Mouse (Mus musculus): ENCODE measurements around the gene Cnnm3. TPM values are rescaled to one million over a fixed set of nuclear protein-coding genes. Genes with fewer than 3 reads are reported as not detected.

Gene Cnnm3
- polyA plus RNA-seq, 1 experiment, result 10.2 TPM

DNA sequence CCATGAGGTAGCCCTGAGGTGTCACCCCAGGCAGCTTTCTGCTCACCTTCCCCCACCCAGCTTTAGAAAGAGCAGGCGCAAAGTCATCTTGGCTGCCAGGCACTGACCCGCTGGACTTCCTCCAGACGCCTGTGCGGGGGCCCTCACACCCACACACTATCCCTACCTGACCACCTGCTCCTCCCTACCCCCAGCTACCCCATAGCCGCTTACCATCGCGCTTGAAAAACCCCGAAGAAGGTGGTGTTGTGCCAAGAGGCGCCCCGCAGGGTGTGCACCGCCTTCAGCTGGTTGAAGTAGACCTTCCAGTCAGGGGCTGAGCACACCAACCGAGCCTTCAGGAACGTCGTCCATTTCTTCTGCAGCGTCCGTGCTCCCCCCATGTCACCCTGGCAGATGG, 40.8 kb downstream of the Cnnm3 start:
- H3K27me3 ChIP-seq (ENCODE audit: control insufficient read depth, insufficient read depth, insufficient read length), result no peaks in the 10 kb centered on the region
- H3K36me3 ChIP-seq (ENCODE audit: control insufficient read depth, insufficient read depth), result peaks cover 54% of the 10 kb centered on the region
- H3K4me3 ChIP-seq, result no peak overlapping the region
- H3ac ChIP-seq (ENCODE audit: control insufficient read depth, insufficient read length), result no peak overlapping the region
- TF ChIP-seq MAX (IDR thresholded peaks at IDR 0.05; ENCODE audit: low read depth) (no peak), TCF12 (IDR thresholded peaks at IDR 0.05; ENCODE audit: insufficient read depth, poor library complexity, severe bottlenecking) (no peak), SRF (IDR thresholded peaks at IDR 0.05; ENCODE audit: control insufficient read depth, insufficient read length, low read depth) (no peak), MYOG (IDR thresholded peaks at IDR 0.05; ENCODE audit: control insufficient read depth in 1 of 3, insufficient read depth in 1 of 3, insufficient read length in 2 of 3, low read depth in 2 of 3) (no peak), REST (IDR thresholded peaks at IDR 0.05; ENCODE audit: insufficient read depth, insufficient read length) (no peak), E2F4 (IDR thresholded peaks at IDR 0.05; ENCODE audit: insufficient read depth) (no peak), POLR2A (IDR thresholded peaks at IDR 0.05; ENCODE audit: insufficient read length, low read depth) (no peak), POLR2AphosphoS2 (IDR thresholded peaks at IDR 0.05; ENCODE audit: insufficient read length, low read depth) (no peak)
- peaks cover 45% of the 10 kb centered on the region for H3K79me2 ChIP-seq (ENCODE audit: control insufficient read depth, insufficient read depth)
- no peak overlapping the region for H3K4me2 ChIP-seq (ENCODE audit: low read depth)

DNA sequence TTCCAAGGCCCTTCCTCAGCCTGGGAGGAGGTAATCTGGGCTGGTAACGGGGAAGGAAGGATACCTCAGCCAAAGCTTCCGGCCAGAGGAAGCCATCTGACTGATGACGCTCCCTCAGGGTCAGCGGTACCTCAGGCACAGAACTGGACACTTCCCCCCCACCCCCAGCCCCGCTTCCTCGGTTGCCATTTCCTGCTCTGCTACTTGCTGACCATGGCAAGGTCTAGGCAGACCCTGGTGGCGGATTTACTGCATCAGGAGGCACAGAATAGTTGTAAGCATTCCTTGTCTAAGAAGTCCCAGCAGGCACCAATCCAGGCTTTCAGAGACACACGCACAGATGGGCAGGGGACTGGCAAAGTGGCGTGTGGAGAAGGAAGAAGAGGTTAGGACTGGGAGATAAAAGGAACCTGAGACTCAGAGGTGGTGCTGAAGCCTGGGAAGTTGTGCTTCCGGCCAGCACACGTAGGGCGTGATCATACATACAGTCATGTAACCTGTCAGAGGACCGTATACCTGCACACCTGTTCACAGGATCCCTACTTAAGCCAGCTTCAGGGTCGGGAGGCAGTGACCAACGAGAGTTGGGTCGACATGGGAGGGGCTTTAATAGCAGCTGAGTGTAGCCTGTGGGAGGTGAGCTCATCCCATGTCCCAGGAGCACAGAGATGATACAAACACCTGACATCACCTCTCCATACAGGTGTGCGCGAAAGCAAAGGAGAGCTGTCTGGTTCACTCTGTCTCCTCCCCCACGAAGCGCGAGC, 43.1 kb downstream of the Cnnm3 start:
- no peaks in the 10 kb centered on the region for H3K27me3 ChIP-seq (ENCODE audit: control insufficient read depth, insufficient read depth, insufficient read length)
- peak overlapping the region; percentile 93 for H3K4me2 ChIP-seq (ENCODE audit: low read depth)
- peaks cover 47% of the 10 kb centered on the region for H3K36me3 ChIP-seq (ENCODE audit: control insufficient read depth, insufficient read depth)
- peak overlapping the region; percentile 99 for H3K4me3 ChIP-seq
- H3K79me2 ChIP-seq (ENCODE audit: control insufficient read depth, insufficient read depth), result peaks cover 45% of the 10 kb centered on the region
- no peak overlapping the region for H3ac ChIP-seq (ENCODE audit: control insufficient read depth, insufficient read length)
- peak; percentile 23 for TF ChIP-seq POLR2A (IDR thresholded peaks at IDR 0.05; ENCODE audit: insufficient read length, low read depth)
- no peak for TF ChIP-seq SRF (IDR thresholded peaks at IDR 0.05; ENCODE audit: control insufficient read depth, insufficient read length, low read depth)
- TF ChIP-seq POLR2AphosphoS2 (IDR thresholded peaks at IDR 0.05; ENCODE audit: insufficient read length, low read depth), result no peak
- no peak for TF ChIP-seq REST (IDR thresholded peaks at IDR 0.05; ENCODE audit: insufficient read depth, insufficient read length)
- TF ChIP-seq MAX (IDR thresholded peaks at IDR 0.05; ENCODE audit: low read depth), result no peak
- no peak for TF ChIP-seq USF1 (IDR thresholded peaks at IDR 0.05; ENCODE audit: low read depth)

DNA sequence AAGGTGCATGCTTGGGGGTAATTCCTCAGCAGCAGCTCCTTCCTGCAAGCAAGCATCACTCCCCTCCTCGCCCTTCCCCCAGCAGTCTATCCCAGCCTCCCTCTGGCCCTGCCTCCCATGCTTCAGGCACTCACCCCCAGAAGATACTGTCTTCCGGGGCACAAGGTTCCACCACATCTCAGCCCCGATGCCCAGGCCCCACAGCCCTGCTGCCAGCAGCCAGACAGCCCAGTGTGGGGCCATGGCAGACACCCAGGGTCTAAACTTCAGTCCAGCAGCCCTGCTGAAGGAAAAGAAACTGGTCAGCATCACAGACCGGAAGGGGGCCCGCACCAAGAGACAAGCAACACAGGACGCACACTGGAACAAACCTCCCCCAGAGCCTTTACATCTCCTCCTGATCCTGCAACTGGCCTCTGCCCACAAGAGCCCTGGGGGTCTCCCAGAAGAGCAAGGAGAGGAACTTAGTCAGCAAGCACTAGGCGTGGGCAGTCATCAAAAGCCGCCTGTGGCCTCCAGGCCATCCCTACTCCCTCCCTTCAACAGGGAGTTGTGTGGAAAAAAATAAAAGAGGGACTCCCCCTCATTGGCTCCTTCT, 44.2 kb downstream of the Cnnm3 start:
- H3ac ChIP-seq (ENCODE audit: control insufficient read depth, insufficient read length), result peak overlapping the region; percentile 66
- peaks cover 38% of the 10 kb centered on the region for H3K36me3 ChIP-seq (ENCODE audit: control insufficient read depth, insufficient read depth)
- no peaks in the 10 kb centered on the region for H3K27me3 ChIP-seq (ENCODE audit: control insufficient read depth, insufficient read depth, insufficient read length)
- H3K4me2 ChIP-seq (ENCODE audit: low read depth), result peak overlapping the region; percentile 93
- TF ChIP-seq MAX (IDR thresholded peaks at IDR 0.05; ENCODE audit: low read depth) (no peak), MYOG (IDR thresholded peaks at IDR 0.05; ENCODE audit: control insufficient read depth in 1 of 3, insufficient read depth in 1 of 3, insufficient read length in 2 of 3, low read depth in 2 of 3) (no peak), TCF3 (IDR thresholded peaks at IDR 0.05; ENCODE audit: insufficient read length, low read depth) (no peak), REST (IDR thresholded peaks at IDR 0.05; ENCODE audit: insufficient read depth, insufficient read length) (no peak), POLR2AphosphoS2 (IDR thresholded peaks at IDR 0.05; ENCODE audit: insufficient read length, low read depth) (no peak), CEBPB (IDR thresholded peaks at IDR 0.05; ENCODE audit: insufficient read depth, poor library complexity, severe bottlenecking) (no peak), TCF12 (IDR thresholded peaks at IDR 0.05; ENCODE audit: insufficient read depth, poor library complexity, severe bottlenecking) (no peak), POLR2A (IDR thresholded peaks at IDR 0.05; ENCODE audit: insufficient read length, low read depth) (no peak), SRF (IDR thresholded peaks at IDR 0.05; ENCODE audit: control insufficient read depth, insufficient read length, low read depth) (no peak), E2F4 (IDR thresholded peaks at IDR 0.05; ENCODE audit: insufficient read depth) (no peak), USF1 (IDR thresholded peaks at IDR 0.05; ENCODE audit: low read depth) (no peak), MYOD1 (IDR thresholded peaks at IDR 0.05; ENCODE audit: control insufficient read depth in 1 of 3, insufficient read length in 2 of 3, low read depth in 2 of 3) (no peak)
- peaks cover 43% of the 10 kb centered on the region for H3K79me2 ChIP-seq (ENCODE audit: control insufficient read depth, insufficient read depth)
- H3K4me3 ChIP-seq, result peak overlapping the region; percentile 99

DNA sequence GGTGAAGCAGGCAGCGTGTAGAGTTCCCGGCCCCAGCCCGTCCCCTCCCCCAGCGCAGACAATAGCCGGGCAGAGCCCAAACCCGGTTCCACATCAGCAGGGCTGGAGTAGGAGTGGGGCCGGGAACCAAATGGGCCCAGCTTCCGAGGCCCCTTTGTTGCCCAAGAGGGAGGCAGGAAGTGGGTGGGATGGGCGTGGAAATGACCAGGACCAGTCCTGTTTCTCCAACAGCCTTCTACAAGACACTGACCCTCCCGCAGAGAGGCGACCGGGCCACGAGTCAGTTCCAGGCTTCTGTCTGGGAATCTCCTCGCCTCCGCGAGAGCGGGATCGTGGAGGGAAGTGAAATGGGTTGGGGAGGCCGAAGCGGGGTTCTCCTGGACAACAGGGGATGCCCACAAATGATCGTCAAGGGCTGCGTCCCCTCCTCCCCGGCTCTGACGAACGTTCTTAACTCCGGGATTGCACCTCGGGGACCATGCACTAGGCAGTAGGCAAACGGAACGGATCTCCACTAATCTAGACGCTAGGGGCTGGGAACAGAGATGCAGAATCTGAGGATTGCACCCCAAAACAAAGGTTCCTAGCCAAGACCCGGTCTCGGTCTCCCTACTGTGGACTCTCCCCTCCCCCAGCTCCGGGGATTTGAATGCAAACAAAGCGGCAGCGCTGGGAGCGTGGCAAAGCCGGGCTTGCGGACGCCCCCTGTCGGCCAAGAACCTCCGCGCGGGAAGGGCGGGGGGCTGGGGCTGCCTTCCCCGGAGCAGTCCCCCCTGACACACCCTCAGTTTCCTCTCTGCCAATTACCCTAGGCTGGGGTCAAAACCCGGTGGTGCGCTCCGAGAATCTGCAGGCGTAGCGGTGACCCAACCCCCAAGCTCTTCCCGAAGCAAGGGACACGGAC, 45.1 kb downstream of the Cnnm3 start:
- Histone ChIP-seq H3K4me2 (ENCODE audit: low read depth) (peak overlapping the region; percentile 93), H3K79me2 (ENCODE audit: control insufficient read depth, insufficient read depth) (peaks cover 41% of the 10 kb centered on the region), H3K36me3 (ENCODE audit: control insufficient read depth, insufficient read depth) (peaks cover 29% of the 10 kb centered on the region), H3K27me3 (ENCODE audit: control insufficient read depth, insufficient read depth, insufficient read length) (no peaks in the 10 kb centered on the region), H3K4me3 (peak overlapping the region; percentile 99), H3ac (ENCODE audit: control insufficient read depth, insufficient read length) (peak overlapping the region; percentile 66)
- peak; percentile 68 for TF ChIP-seq POLR2AphosphoS2 (IDR thresholded peaks at IDR 0.05; ENCODE audit: insufficient read length, low read depth)
- TF ChIP-seq POLR2A (IDR thresholded peaks at IDR 0.05; ENCODE audit: insufficient read length, low read depth), result peak; percentile 72
- TF ChIP-seq CEBPB (IDR thresholded peaks at IDR 0.05; ENCODE audit: insufficient read depth, poor library complexity, severe bottlenecking), result 0 out of 2 replicates have a peak, but pooled peaks have one; percentile 34
- TF ChIP-seq REST (IDR thresholded peaks at IDR 0.05; ENCODE audit: insufficient read depth, insufficient read length), result no peak
- TF ChIP-seq TCF12 (IDR thresholded peaks at IDR 0.05; ENCODE audit: insufficient read depth, poor library complexity, severe bottlenecking), result no peak
- peak; percentile 46 for TF ChIP-seq E2F4 (IDR thresholded peaks at IDR 0.05; ENCODE audit: insufficient read depth)
- TF ChIP-seq MYOD1 (IDR thresholded peaks at IDR 0.05; ENCODE audit: control insufficient read depth in 1 of 3, insufficient read length in 2 of 3, low read depth in 2 of 3), result no peak
- TF ChIP-seq USF1 (IDR thresholded peaks at IDR 0.05; ENCODE audit: low read depth), result no peak

All from myocyte (in vitro differentiated cells).